Mouse (Mus musculus): ENCODE data around the gene Sostdc1. TPM values are rescaled to one million over a fixed set of nuclear protein-coding genes. Genes with fewer than 3 reads are reported as not detected.

Gene Sostdc1
- 0.19 and 0.23 TPM in 2 replicates for polyA plus RNA-seq (2012; rRNA removed)

DNA sequence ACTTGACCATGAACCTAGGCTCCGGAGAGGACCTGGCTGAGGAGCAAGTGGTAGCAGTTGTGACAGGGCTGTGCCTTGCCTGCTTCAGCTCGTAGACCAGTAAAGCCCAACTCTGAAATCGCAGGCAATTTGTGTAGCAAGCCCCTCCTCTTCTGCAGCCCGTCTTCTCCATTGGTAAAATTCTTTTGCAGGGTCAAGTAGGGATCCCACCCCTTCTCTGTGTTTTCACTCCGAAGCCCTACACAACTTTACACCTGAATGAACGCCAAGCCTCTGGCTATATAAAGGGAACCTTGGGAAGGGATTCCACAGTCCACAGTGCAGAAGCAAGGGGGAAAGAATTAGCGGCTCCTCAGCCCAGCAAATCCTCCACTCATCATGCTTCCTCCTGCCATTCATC is at the start of gene Sostdc1:
Gene Sostdc1 (plus strand): TSS at position 224 of the 400 bp plus-strand sequence.

Other genes starting within 250 kb of the Sostdc1 start
- 7.5 and 9.8 TPM in 2 replicates for gene Ankmy2, start 157.0 kb upstream of the Sostdc1 start, polyA plus RNA-seq (2012; rRNA removed)
- 11.1 and 11.4 TPM in 2 replicates for gene Bzw2, start 156.1 kb upstream of the Sostdc1 start, polyA plus RNA-seq (2012; rRNA removed)
- not detected in 2 replicates for gene Lrrc72, start 60.7 kb upstream of the Sostdc1 start, polyA plus RNA-seq (2012; rRNA removed)
- 1.4 and 1.7 TPM in 2 replicates for gene Ispd, start 67.3 kb downstream of the Sostdc1 start, polyA plus RNA-seq (2012; rRNA removed)
- gene D630036H23Rik, start 68.0 kb downstream of the Sostdc1 start, polyA plus RNA-seq (2012; rRNA removed), result 1.8 and 3.0 TPM in 2 replicates